Mouse (Mus musculus) midbrain, embryonic 14.5 days (tissue): ENCODE data around the gene Dnaja3. TPM values are rescaled to one million over a fixed set of nuclear protein-coding genes. Genes with fewer than 3 reads are reported as not detected.

Experiments
- ATAC-seq: fragments of 200-750 bp; cut with Nextera tagmentation; 2 replicates; pipeline ENCODE4 v1.8.0; 2017; ENCODE audit warnings: moderate number of reproducible peaks, moderate library complexity; ENCODE audit not compliant: low FRiP score, low TSS enrichment
- DNase-seq: peaks from one replicate; pipeline ENCODE4 v3.0.0-alpha.2; 2015
- H3K27ac ChIP-seq: fragments of 300-500 bp; sonication (generic); replicated peaks from 2 replicates; pipeline ENCODE4 v1.5.1; 2014; ENCODE audit warnings: mild to moderate bottlenecking, low read depth, low read length, moderate library complexity
- H3K27me3 ChIP-seq: fragments of 300-500 bp; sonication (generic); 2 replicates; pipeline ENCODE4 v1.6.1; 2014; ENCODE audit warnings: low read length, control low read depth, mixed read lengths; ENCODE audit not compliant: control insufficient read depth, insufficient read depth
- H3K36me3 ChIP-seq: fragments of 300-500 bp; sonication (generic); 2 replicates; pipeline ENCODE4 v1.6.1; 2014; ENCODE audit warnings: low read length, control low read depth; ENCODE audit not compliant: control insufficient read depth, insufficient read depth
- H3K4me1 ChIP-seq: fragments of 300-500 bp; sonication (generic); 2 replicates; pipeline ENCODE4 v1.6.1; 2014; ENCODE audit warnings: mild to moderate bottlenecking, antibody characterized with exemption, low read length, control low read depth; ENCODE audit not compliant: control insufficient read depth, insufficient read depth
- H3K4me2 ChIP-seq: fragments of 300-500 bp; sonication (generic); 2 replicates; pipeline ENCODE4 v1.6.1; 2014; ENCODE audit warnings: mild to moderate bottlenecking, low read length, moderate library complexity
- H3K4me3 ChIP-seq: fragments of 300-500 bp; sonication (generic); replicated peaks from 2 replicates; pipeline ENCODE4 v1.5.1; 2014; ENCODE audit warnings: low read depth, low read length
- H3K9ac ChIP-seq: fragments of 300-500 bp; sonication (generic); replicated peaks from 2 replicates; pipeline ENCODE4 v1.6.1; 2014; ENCODE audit warnings: mild to moderate bottlenecking, low read length, moderate library complexity
- H3K9me3 ChIP-seq: fragments of 300-500 bp; sonication (generic); 2 replicates; pipeline ENCODE4 v1.6.1; 2016; ENCODE audit warnings: low read length, control low read depth, mixed read lengths; ENCODE audit not compliant: control insufficient read depth
- WGBS: fragments of 180-500 bp; shearing (Covaris S2); extraction: QIAGEN DNeasy Blood & Tissue Kit; methylation state at CpG from one replicate; pipeline ENCODE4 v1.1.7; 2014; 5-methylcytosine and 5-hydroxymethylcytosine counted together
- polyA plus RNA-seq: library from polyadenylated mRNA; unstranded; fragments of >200 nt; fragmentation: Nextera tagmentation; extraction: Ambion mirVana; gene quantifications from 2 replicates; pipeline ENCODE4 v1.2.1, GENCODE M21; 2014

Dnaja3 gene
- polyA plus RNA-seq, 1 experiment from 2014 or later = 55.0 TPM

DNA sequence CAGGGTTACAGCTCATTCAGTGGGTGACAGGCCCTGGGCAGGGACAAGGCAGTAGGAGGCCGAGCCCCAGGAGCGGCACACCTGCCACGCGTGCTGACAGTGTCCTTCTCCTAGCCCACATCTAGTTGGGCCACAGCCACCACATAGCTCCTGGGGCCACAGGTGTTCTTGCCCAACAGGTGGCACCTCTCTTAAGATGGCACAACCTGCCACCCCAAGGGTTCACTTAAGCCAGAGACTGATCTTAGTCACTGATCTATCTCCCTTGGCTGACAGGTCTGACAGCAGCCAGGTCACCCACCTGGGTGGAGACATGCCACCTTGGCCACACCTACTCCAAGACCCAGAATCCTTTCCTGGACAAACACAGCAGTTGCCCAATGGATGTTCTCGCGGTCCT is 3.1 kb downstream of the Dnaja3 start:
- peak overlapping the region; percentile 12; the same call in 1 of the 2 replicates for H3K4me2 ChIP-seq
- H3K36me3 ChIP-seq = no peaks in the 10 kb centered on the region; the same call in 1 of the 2 replicates
- no peak overlapping the region for H3K9ac ChIP-seq
- WGBS = 71% methylated on average over 6 of the region's 6 CpGs
- DNase-seq = no peak
- H3K9me3 ChIP-seq = no peaks in the 10 kb centered on the region
- H3K4me1 ChIP-seq = peaks cover 15% of the 10 kb centered on the region; the same call in 1 of the 2 replicates
- H3K4me3 ChIP-seq = no peak overlapping the region
- no peak overlapping the region for H3K27ac ChIP-seq
- no peak for ATAC-seq
- no peaks in the 10 kb centered on the region for H3K27me3 ChIP-seq

DNA sequence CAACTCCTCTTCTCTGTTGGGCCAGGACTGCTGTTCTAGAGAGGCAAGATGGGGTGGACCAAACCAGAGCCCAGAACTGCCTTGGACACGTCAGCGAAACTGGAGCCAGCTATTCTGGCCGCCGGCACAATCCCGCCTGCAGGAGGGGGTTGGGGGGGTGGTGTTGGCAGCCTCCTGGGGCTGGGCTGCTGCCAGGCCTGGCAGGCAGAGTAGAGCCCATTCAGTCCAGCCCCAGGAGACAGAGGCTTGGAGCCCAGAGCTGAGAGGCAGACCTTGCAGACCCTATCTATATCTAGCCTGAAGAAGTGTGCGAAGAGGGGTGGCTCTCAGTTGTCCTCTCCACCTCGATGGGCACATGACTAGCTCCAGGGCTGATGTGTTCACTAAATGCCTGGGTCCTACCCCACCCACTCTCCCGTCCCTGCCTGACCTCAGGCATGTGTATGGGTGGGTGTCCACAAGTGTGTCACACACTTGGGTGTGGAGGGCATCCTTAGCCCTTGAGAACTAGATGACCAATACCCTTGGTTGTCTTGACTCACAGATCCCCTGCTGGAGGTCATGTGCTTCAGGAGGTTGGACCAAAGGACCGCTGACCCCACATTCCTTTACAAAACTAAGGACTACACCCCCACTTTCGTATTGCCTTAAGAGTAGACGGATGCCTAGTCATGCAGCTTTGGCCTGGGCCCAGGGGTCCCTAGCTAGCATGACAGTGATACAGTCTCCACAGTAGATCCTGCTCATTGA is 4.1 kb downstream of the Dnaja3 start:
- no peak overlapping the region for H3K27ac ChIP-seq

DNA sequence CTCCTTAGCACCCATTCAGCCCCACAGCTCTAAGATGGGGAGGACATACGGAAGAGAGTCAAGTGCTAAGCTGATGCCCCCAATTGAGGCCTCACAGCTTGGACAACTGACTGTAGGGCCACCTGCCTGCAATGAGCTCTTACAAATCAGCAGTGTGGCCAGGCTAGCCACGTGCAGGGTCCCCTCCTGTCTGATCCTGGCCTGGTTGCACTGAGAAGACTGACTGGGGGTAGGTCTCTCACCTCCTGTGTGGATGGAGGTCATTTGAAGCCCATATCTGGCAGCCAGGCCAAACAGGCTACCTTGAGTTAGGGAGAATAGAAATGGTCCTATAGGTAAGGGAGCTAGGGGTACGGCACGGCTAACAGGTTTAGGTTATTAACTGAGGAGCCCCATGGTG is 6.1 kb downstream of the Dnaja3 start:
- Histone ChIP-seq H3K4me1 (peaks cover 7% of the 10 kb centered on the region; the same call in 1 of the 2 replicates), H3K36me3 (peaks cover 10% of the 10 kb centered on the region; the same call in 1 of the 2 replicates), H3K4me3 (no peak overlapping the region), H3K9me3 (no peaks in the 10 kb centered on the region), H3K27me3 (no peaks in the 10 kb centered on the region), H3K27ac (no peak overlapping the region), H3K9ac (no peak overlapping the region), H3K4me2 (no peak overlapping the region)
- no peak for DNase-seq
- 73% methylated on average over 4 of the region's 4 CpGs for WGBS
- ATAC-seq = no peak

More for the DNA sequence above, 4.1 kb downstream of the Dnaja3 start:
- no peak for ATAC-seq
- Histone ChIP-seq H3K9me3 (no peaks in the 10 kb centered on the region), H3K4me2 (no peak overlapping the region), H3K27me3 (no peaks in the 10 kb centered on the region), H3K4me1 (peaks cover 15% of the 10 kb centered on the region; the same call in 1 of the 2 replicates), H3K9ac (no peak overlapping the region), H3K4me3 (no peak overlapping the region), H3K36me3 (peaks cover under 1% of the 10 kb centered on the region; the same call in 1 of the 2 replicates)
- 67% methylated on average over 11 of the region's 11 CpGs for WGBS
- peak; percentile 68 for DNase-seq

DNA sequence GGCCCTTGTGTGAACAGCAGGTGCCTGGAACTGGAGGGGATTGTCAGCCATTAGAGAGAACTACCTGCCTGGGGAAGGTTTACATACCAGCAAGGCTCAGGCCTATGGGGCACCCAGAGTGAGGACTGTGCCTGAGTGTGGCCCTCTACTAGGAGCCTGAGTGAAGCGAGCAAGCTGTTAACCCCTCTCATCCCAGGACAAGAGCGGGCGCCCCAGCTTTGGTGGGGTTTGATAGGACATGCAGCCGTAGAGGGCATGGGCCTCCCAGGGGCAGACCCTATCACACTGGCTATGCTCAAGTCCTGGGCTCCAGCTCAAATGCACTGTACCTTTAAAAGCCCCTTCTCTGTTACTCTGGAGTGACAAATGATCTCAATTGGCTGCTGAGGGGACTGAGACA is 7.0 kb downstream of the Dnaja3 start:
- no peaks in the 10 kb centered on the region for H3K9me3 ChIP-seq
- no peak overlapping the region for H3K9ac ChIP-seq
- no peak overlapping the region for H3K4me3 ChIP-seq
- DNase-seq (no peak), ATAC-seq (no peak)
- WGBS = 84% methylated on average over 4 of the region's 4 CpGs
- 0 out of 2 replicates have a peak, but pooled peaks cover 4% of the 10 kb centered on the region for H3K4me1 ChIP-seq
- H3K27me3 ChIP-seq = no peaks in the 10 kb centered on the region
- no peak overlapping the region for H3K4me2 ChIP-seq
- H3K36me3 ChIP-seq = peaks cover 17% of the 10 kb centered on the region
- H3K27ac ChIP-seq = no peak overlapping the region

DNA sequence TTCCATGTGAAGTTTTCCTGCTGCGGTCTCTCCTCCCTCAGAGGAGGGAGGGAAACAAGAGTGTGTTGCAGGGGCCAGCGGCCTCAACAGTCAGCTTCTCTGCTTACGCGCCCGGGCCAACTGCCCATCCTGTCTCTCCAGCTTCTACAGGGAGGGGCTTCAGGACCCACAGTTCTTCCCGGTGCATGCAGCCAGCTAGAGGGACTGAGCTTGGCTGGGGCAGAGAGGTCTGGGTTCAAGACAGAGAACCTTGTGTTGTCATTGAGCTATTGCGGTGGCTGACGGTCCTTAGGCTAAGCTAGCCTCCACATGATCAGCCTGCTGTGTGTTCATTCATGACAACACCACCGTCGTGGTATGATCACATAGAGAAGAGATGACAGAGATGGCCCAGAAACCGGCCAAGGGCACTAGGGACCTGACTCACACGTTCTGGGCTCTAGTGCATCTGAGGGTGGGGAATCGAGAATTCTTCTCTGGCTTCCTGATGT is 7.9 kb downstream of the Dnaja3 start:
- H3K9me3 ChIP-seq = no peaks in the 10 kb centered on the region
- H3K4me2 ChIP-seq = no peak overlapping the region
- 79% methylated on average over 13 of the region's 13 CpGs for WGBS
- H3K36me3 ChIP-seq = peaks cover 26% of the 10 kb centered on the region
- no peaks in the 10 kb centered on the region for H3K27me3 ChIP-seq
- 0 out of 2 replicates have a peak, but pooled peaks cover 4% of the 10 kb centered on the region for H3K4me1 ChIP-seq
- H3K9ac ChIP-seq = no peak overlapping the region
- no peak overlapping the region for H3K27ac ChIP-seq
- H3K4me3 ChIP-seq = no peak overlapping the region
- DNase-seq = no peak
- ATAC-seq = no peak

- no peak overlapping the region for H3K27ac ChIP-seq
- no peak for ATAC-seq
- 76% methylated on average over 28 of the region's 28 CpGs for WGBS
- no peaks in the 10 kb centered on the region for H3K9me3 ChIP-seq
- H3K27me3 ChIP-seq = no peaks in the 10 kb centered on the region
- no peak for DNase-seq
- no peak overlapping the region for H3K4me3 ChIP-seq
- H3K36me3 ChIP-seq = peaks cover 30% of the 10 kb centered on the region
- 0 out of 2 replicates have a peak, but pooled peaks cover 4% of the 10 kb centered on the region for H3K4me1 ChIP-seq
- no peak overlapping the region for H3K4me2 ChIP-seq
- no peak overlapping the region for H3K9ac ChIP-seq
Measured at GRCm38 (mm10) chr16:4648416-4649023, 8.7 kb downstream of the Dnaja3 start.

GRCm38 (mm10) chr16:4649211-4649610 is 9.4 kb downstream of the Dnaja3 start:
- no peak overlapping the region for H3K4me2 ChIP-seq
- H3K27me3 ChIP-seq = no peaks in the 10 kb centered on the region
- H3K4me1 ChIP-seq = no peaks in the 10 kb centered on the region
- H3K9me3 ChIP-seq = no peaks in the 10 kb centered on the region
- no peak overlapping the region for H3K9ac ChIP-seq
- no peak for ATAC-seq
- no peak overlapping the region for H3K27ac ChIP-seq
- H3K4me3 ChIP-seq = no peak overlapping the region
- H3K36me3 ChIP-seq = peaks cover 31% of the 10 kb centered on the region
- 89% methylated on average over 5 of the region's 5 CpGs for WGBS
- DNase-seq = no peak

GRCm38 (mm10) chr16:4649692-4650091 is 9.9 kb downstream of the Dnaja3 start:
- no peaks in the 10 kb centered on the region for H3K9me3 ChIP-seq
- H3K27me3 ChIP-seq = no peaks in the 10 kb centered on the region
- no peak overlapping the region for H3K9ac ChIP-seq
- H3K36me3 ChIP-seq = peaks cover 36% of the 10 kb centered on the region
- ATAC-seq (no peak), DNase-seq (no peak)
- H3K4me3 ChIP-seq = no peak overlapping the region
- H3K4me2 ChIP-seq = no peak overlapping the region
- no peaks in the 10 kb centered on the region for H3K4me1 ChIP-seq
- no peak overlapping the region for H3K27ac ChIP-seq
- 89% methylated on average over 11 of the region's 11 CpGs for WGBS
